Mouse (Mus musculus): ENCODE measurements around the gene Rps6ka2.
"Not testable (repeated sequence)": the region's sequence is repeated elsewhere in the genome, so short reads cannot be mapped to it uniquely, and the experiment has no call there.

Rps6ka2 gene

GRCm38 (mm10) chr17:7270506-7270905, 100.6 kb downstream of the Rps6ka2 start:
- peak; percentile 16 for DNase-seq (ENCODE audit: low read depth)

- no peak for DNase-seq (ENCODE audit: low read depth)
Measured at GRCm38 (mm10) chr17:7271522-7272134, 101.7 kb downstream of the Rps6ka2 start.

GRCm38 (mm10) chr17:7273054-7273453, 103.1 kb downstream of the Rps6ka2 start:
- DNase-seq (ENCODE audit: low read depth): no peak

GRCm38 (mm10) chr17:7273785-7274184, 103.9 kb downstream of the Rps6ka2 start:
- DNase-seq (ENCODE audit: low read depth): no peak

GRCm38 (mm10) chr17:7278702-7279242, 108.9 kb downstream of the Rps6ka2 start:
- no peak for DNase-seq (ENCODE audit: low read depth)

GRCm38 (mm10) chr17:7279251-7279650, 109.3 kb downstream of the Rps6ka2 start:
- no peak for DNase-seq (ENCODE audit: low read depth)

GRCm38 (mm10) chr17:7284297-7284910, 114.5 kb downstream of the Rps6ka2 start:
- DNase-seq (ENCODE audit: low read depth): peak; percentile 57

- DNase-seq (ENCODE audit: low read depth): no peak
Measured at GRCm38 (mm10) chr17:7285292-7285691, 115.4 kb downstream of the Rps6ka2 start.

GRCm38 (mm10) chr17:7286422-7287050, 116.6 kb downstream of the Rps6ka2 start:
- no peak for DNase-seq (ENCODE audit: low read depth)

GRCm38 (mm10) chr17:7292012-7292684, 122.2 kb downstream of the Rps6ka2 start:
- DNase-seq (ENCODE audit: low read depth): no peak

GRCm38 (mm10) chr17:7306278-7307196, 136.6 kb downstream of the Rps6ka2 start:
- DNase-seq (ENCODE audit: low read depth): not testable (repeated sequence)

GRCm38 (mm10) chr17:7315693-7316382, 145.9 kb downstream of the Rps6ka2 start:
- DNase-seq (ENCODE audit: low read depth): not testable (repeated sequence)

- not testable (repeated sequence) for DNase-seq (ENCODE audit: low read depth)
Measured at GRCm38 (mm10) chr17:7319789-7320188, 149.9 kb downstream of the Rps6ka2 start.

- DNase-seq (ENCODE audit: low read depth): not testable (repeated sequence)
Measured at GRCm38 (mm10) chr17:7324346-7324745, 154.4 kb downstream of the Rps6ka2 start, which contains the start of gene Tcp10a. TSS of gene Tcp10a (plus strand) at chr17:7324646.

- not testable (repeated sequence) for DNase-seq (ENCODE audit: low read depth)
Measured at GRCm38 (mm10) chr17:7326415-7326814, 156.5 kb downstream of the Rps6ka2 start.

GRCm38 (mm10) chr17:7332745-7333144, 162.8 kb downstream of the Rps6ka2 start:
- DNase-seq (ENCODE audit: low read depth): not testable (repeated sequence)

GRCm38 (mm10) chr17:7337381-7337780, 167.5 kb downstream of the Rps6ka2 start:
- not testable (repeated sequence) for DNase-seq (ENCODE audit: low read depth)

GRCm38 (mm10) chr17:7348765-7349164, 178.8 kb downstream of the Rps6ka2 start:
- not testable (repeated sequence) for DNase-seq (ENCODE audit: low read depth)

GRCm38 (mm10) chr17:7352596-7352995, 182.7 kb downstream of the Rps6ka2 start, which contains the start of gene Ttll2:
TSS of gene Ttll2 (minus strand) at chr17:7352696.
- not testable (repeated sequence) for DNase-seq (ENCODE audit: low read depth)
